Mouse (Mus musculus) B cell, adult 2 months (primary cell): ENCODE data around the gene Rnf44.

Source experiments
- DNase-seq, 2 experiments: peaks; one replicate each; pipeline ENCODE4 v3.0.0; 2022

Rnf44 gene

DNA sequence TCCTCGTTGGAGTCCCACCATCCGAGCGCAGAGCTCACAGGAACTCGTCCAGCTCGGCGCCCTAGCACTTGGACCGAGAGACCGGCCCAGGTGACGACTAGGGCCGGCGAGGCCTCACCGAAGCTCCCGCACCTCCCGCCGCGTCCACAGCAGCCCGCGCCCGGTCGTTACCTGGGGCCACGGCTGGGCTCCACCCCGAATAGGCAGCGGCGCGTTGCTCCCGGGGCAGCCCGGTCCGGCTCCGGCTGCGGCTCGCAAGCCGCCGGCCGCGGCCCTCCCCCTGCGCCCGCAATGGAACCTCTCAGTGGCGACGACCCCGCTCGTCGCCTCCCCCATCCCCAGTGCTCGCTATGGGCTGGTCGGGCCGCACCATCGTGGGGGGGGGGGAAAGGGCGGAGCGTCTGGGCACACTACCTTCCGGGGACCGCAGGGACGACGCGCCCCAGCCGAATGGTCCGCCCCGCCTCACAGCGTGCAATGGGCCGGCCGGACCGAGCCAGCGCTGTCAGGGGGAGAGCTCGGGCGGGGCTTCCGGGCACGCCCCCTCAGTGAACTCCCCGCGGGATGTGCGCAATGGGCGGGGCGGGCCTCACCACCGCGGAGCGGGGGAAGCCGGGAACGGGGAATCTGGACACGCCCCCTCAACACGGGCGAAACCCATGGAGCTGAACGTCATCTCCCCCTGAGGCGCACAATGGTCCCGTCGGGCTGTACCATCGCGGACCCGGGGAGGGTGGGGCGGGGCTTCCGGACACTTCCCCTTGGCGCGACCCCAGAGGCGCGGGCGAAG lies at the start of gene Rnf44:
Gene Rnf44, minus strand, starts transcription at position 350 of the 790 bp plus-strand sequence.
- peak; percentile 99 for DNase-seq

DNA sequence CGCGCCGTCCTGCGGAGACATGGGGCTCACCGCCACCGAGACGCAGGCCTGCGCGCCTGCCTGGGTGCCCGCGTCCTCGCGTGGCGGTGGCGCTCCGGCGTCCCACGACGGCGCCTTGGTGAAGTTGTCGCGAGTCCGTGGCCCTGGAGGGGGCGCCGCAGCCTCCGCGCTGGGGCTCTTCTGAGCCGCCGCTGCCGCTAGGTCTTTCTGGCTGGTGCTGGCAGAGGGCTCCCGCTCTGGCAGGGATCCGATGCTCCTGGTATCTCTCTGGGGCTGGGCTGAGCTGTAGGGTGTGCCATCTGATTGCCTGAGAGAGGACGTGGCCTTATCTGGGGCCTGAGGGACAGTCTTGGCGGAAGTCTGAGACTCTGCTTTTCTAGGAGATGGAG lies 44.5 kb upstream of the Rnf44 start:
- no peak for DNase-seq

DNA sequence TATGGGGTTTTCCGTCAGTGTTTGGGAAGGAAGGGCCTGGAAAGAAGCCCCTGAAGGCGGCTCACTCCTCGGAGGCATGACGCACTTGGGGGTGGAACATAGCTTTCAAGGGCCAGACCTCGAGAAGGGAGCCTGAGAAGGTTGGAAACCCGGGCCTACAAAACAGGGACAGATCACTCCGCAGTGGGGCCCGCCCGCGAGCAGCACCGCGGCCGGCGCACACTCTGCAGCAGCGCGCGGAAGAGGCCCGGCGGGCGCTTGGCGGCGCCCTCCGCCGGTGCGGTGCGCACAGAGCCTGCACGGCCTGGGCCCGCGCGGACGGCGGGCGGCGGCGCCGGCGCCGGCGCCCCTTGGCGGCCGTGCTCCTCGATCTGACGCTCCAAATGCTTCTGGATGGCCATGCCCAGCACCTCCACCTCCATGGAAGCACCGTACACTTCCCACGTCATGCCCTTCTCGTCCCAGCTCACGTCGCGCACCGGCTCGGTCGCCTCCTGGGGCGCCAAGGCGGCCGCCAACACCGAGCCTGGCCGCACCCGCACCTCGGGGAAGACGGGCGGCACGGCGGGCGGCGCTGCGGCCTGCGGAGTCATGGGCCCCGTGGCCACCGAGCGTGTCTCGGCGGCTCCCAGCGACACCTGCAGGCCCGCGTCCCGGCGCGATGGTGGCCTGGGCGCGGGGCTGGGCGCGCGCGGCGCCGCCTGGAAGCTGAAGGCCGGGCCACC lies 43.9 kb upstream of the Rnf44 start:
- DNase-seq = no peak

DNA sequence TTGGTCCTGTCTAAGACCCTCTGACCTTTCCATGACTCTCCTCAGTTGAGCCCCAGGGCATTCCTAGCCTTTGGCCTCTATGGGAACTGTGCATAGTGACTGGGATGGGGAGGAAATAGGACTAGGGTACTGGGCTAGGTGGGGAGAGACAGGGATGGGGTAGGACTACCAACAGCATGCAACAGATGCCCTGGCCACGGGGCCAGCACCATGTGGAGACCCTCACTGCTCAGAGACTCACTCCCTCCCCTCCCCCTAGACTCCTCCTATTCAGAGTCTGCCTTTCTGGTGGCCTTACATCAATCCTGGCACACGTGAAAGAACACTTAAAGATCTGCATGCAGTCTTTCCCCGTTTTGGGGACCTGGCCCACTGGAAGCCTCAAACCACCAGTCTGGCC lies 43.2 kb upstream of the Rnf44 start:
- DNase-seq = no peak

DNA sequence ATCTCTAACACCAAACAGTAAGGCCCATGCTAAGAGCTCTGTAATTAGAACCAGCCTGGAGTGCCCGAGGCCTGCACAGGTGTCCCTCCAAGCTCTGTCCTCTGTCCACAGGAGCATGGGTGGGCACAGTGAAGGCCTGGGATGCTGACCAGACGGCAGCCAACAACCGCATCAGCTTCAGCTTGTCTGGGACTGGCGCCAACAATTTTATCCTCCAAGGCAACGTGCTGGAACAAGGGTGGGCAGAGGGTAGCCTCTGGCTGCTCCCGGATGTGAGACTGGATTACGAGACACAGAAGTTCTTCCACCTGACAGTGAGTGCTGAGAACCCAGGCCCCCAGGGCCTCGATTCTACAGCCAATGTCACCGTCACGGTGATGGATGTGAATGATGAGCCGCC lies 32.4 kb upstream of the Rnf44 start:
- no peak for DNase-seq

DNA sequence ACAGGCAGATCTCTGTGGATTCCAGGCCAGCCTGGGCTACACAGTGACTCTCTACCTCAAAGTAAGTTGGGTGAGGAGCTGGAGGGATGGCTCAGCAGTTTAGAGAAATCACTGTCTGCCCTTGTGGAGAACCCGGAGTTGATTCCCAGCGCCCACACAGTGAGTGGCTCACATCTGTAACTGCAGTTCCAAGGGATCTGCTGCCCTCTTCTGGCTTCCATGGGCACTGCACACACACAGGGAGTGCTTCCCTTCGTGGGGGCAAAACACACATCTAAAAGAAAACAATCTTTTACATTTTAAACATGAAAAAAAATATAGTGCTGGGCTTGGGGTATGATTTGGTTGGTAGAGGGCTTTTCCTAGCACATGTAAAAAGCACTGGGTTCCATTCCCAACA lies 29.4 kb upstream of the Rnf44 start:
- DNase-seq = peak; percentile 10 to 12

DNA sequence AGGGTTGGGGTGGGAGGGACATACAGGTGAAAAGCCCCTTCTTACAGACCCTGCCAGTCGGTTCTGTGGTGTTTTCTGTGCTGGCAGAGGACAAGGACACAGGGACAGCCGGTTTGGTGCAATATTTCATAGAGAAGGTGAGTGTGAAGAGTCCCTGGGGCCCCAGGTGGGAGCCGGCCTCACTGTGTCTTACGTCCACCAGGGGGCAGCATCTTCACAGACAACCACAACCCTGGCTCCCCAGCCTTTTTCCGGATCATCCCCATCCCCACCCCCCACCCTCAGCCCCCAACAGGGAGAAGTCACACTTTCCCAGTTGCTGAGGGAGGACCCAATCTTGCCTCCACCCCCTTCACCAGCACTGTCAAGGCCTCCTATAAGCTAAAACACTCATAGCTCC lies 23.2 kb upstream of the Rnf44 start:
- DNase-seq = peak; percentile 76 to 78

DNA sequence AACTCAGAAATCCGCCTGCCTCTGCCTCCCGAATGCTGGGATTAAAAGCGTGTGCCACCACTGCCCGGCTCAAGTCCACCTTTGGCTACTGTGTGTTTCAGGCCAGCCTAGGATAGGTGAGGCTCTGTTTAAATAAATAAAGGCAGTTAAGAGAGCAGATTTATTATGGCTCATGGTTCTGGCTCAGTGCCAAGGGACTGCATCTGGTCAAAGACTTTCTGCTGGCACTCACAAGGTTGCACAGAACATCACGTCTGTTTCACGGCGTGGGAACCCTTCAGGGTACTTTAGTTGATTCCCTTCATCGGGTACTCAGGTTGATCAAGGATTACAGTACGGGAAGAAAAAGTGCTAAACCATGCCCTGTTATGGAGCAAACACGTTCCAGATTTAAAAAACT lies 21.3 kb upstream of the Rnf44 start:
- DNase-seq = no peak

DNA sequence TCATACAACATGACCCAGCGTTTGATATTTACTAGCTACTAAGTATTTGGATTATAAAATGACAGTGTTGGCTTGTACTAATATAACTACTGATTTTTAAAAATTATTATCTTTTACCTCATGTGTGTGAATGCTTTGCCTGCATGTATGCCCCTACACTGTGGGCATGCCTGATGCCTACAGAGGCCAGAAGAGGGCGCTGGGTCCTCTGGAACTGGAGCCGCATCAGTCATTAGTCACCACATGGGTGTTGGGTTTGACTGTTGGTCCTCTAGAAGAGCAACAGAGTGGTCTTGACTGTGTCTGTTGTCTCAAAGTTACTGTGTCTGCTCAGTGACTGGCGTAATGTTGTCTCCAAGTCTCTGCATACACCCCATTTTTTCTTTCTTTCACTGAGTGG lies 20.7 kb upstream of the Rnf44 start:
- DNase-seq = peak; percentile 21 to 29

DNA sequence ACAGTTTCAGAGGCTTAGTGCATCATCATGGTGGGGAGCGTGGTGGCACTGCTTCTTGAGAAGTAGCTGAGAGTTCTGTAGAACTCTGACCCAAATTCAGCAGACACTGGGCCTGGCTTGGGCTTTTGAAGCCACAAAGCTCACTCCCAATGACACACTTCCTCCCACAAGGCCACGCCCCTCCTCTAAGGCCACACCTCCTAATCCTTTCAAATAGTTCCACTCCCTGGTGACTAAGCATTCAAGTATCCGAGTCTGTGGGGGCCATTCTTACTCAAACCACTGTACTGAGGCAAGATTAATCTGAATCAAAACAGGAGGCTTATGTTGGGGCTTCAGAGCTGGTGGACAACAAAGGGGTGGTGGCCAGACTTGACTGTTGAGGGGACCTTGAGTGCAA lies 17.2 kb upstream of the Rnf44 start:
- no peak for DNase-seq

DNA sequence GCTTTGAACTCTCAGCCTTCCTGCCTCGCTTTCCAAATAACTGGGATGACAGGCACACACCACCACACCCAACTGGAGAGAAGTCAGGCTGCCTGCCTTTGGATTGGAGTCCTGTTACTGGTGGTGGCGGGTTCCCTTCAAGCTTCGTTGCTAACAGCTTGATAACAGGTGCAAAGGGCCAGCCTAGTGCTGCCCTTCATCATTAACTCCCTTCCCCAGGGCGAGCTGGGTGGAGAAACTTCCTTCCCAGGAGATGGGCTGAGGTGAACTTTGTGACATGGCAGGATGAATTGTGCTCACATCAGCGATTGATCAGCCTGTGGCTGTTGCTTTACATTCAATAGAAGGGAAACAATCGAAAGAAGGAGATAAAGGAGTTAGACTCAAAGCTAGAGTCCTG lies 11.2 kb upstream of the Rnf44 start:
- no peak for DNase-seq

DNA sequence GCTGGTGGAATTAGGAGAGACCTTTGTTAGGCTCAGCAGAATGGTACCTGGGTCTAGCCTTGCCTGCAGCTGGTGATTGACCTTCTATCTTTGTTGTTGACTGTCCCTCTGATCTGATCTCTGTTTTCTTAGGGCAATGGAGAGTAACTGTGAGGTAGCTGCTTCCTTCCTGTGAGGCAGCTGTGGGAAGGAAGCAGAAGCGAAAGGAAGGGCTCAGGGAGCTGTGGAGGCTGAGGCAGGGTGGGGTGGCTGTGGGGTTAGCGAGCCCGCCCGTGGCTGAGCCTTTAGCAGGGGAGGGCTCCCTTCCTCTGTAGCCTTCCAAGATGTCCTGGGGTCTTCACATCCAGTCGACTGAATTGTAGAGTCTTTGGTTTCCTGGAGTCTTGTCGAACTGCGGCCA lies 8.8 kb upstream of the Rnf44 start:
- no peak for DNase-seq

DNA sequence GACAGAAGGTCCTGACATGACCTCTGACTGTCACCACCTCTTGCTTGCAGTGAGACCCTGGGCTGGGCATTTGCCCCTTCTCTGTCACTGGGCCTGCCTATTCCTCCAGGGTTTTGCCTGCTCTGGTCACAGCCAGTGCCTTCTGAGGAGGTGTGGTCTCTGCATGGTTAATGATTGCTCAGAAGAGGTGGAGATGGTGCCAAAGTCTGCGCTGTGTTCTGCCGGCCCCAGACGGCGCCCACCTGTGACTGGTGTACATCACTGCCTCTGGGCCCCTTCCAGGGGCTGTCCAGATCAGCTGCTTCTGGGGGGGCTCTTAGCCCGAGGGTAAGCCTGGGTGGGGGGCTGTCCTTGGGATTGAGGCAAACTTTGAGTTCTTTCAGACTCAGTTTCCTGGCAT lies 7.5 kb upstream of the Rnf44 start, which contains the start of gene Cdhr2:
Gene Cdhr2, plus strand, starts transcription at position 219 of the 400 bp plus-strand sequence.
- DNase-seq = no peak

DNA sequence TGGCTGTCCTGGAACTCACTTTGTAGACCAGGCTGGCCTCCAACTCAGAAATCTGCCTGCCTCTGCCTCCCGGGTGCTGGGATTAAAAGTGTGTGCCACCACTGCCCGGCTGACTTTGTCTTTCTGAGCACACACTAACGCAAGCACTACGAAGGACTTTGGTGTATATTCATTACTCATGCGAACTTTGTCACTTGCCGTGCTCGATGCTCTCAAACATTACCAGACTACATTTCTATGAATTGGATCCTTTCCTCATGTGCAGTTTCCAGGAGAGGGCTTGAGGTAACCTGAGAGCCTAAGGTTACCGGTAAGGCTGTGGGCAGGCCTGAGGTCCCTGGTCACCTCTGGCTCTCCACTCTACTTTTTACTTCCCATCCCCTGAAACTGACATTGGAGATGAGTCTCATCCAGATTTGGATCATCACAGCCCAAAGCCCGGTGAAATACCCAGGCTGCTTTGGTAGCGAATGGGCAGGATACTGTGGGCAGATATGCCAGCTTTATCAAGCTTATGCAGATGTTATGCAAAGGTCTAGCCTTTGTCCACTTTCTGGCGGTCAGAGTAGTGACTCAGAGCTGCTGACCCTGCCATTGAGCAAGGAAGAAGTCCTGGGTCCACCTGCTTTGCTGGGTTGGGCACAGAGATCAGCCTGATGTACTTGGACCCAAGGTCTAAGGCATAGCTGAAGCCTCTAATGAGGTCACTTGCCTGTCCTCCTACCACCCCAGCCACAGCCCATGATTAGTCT lies 1.9 kb upstream of the Rnf44 start:
- DNase-seq = no peak

DNA sequence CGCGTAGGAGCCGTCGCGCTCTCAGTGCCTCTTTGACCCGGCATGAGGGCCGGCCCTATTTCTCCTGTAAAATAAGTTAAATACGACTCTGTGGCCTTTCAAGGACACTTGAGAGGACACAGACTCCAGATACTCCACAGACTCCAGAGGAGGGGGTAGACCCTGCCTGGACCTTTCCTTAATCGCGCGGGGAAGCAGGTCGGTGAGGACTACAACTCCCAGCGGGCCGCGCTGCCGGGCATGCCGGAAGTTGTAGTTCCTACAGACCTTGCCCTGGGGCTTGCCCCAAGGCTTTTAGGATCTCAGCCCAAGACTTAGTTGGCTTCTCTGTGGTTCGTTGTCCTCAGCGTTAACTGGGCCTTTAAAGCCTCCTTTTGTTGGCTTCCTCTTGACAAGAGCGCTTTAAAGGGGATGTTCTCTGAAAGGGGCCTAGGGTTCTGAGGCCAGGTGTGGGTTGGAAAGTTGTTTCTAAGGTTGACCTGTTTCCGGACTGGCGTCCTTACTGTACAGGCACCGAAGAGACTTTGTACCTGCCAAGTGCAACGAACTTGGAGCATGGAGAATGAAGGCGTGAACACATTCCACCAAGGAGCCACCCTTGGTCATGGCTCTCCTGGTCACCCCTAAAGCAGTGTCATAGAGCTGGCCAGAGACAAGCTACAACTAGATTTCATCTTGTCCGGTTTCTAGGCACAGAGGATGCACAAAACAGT lies 797 bp upstream of the Rnf44 start:
- DNase-seq = peak; percentile 90 to 92

DNA sequence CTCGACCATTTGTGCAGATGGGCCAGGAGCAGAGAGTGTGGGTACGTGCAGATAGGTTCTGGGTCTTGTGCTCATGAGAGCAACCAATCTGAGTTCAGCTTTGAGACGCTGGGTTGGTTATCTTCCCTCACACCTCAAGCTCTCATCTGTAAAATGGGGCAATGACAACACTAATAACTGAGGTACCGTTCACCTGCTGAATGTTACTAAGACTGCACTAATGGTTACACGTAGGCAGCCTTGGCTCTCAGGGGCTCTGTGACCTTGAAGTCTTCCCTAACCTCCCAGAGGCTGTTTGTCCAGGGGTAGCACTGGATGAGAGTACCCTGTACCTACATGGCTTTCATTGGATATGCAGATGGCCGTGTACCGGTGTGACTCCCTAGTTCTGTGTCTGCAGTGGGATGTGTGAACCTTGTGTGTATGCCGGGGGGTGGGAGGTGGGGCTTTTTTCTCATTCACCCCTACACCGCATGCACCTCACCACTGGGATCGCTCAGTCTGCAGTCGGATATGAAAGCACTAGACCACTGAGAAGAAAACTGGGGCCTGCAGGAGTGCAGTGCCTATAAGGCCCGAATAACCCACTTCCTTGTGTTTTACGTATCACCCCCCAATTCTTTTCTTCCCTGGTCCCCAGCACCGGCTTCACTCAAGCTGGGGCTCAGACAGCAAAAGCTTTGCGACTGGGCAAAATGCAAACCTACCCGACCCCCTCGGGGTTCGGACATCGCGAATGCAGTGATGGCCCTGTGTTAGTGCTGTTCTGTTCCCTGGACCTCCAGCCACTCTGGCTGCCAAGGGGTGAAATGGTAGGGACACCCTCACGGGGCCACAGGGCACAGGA lies 773 bp downstream of the Rnf44 start:
- no peak for DNase-seq

DNA sequence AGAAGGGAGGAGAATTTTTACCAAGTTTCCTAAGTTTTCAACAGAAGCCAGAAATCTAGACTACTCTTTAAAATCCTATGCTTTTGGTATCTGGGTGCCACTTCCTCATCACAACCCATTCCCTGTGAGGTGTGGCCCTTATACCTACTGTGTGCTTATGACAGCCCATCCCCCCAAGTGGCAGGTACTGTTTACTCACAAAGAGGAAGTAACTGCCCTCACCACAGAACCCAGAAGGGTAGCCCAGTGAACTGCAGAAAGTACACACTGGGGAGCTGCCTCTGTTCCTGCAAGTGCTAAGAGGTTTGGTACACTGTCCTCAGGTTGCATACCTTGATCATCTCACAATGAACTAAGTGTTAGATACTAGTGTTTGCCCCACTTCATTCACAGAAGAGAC lies 2.0 kb downstream of the Rnf44 start:
- peak; percentile 76 to 81 for DNase-seq

DNA sequence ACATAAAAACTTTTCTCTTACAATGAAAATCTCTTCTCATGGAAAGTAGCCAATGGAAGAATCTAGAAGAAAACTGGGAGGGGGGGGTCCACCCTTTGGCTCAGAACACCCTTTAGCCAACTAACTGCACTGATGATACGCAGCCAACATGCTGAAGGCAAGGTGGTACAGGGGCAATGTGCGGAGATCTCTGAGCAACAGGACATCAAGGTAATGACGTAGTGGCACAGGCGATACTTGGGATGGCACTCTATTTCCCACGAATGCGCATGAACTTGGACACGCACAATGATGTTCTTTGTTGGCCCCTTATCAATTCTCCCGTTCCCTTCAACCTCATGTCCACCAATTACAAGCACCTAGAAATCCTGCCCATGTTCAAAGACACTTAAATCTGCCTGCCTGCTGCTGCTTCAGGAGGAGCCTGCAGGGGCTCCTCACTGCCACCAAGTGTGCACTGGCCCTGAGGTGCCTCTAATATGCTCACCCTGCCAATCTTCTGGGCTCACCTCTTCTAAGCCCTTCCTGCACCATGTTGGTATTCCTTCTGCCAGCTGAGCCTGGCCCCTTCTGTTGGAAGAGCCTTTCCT lies 3.5 kb downstream of the Rnf44 start:
- DNase-seq = no peak

DNA sequence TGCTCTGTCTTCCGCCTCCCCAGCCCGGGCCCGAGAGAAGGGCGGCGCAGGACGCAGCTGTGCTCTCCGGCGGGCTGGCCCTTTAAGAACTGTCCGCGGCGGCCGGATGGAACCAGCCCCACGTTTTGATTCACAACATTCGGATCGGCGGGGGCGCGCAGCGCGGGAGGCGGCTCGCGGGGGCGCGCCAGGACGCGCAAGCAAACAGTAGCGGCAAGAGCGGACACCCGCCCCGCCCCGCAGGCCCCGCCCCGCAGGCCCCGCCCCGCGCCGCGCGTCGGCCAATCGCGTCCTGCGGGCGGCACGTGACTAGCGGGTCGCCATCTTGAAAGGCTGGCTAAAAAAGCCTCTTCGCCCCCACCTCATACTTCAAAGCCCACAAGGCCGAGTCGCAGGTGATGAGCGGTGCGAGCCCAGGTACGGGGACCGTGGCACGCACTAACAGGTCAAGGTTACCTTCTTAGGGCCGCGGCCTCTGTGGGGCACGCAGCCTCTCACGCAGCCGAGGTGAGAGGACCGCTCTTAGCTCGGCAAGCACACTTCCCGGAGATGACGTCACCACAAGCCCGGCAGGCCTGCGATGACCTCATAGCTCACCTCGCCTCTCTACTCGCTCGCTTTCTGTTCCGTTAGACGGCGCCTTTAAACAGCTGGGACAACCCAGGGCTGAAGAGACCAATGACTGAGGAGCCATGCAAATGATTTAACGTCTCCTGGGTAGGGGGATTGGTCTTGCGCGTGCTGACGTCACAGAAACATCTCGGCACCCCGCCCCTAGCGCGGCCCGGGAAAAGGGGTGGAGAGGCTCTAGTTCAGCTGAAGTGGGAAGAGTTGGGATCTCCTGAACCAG lies 5.9 kb downstream of the Rnf44 start:
- peak; percentile 99 for DNase-seq

DNA sequence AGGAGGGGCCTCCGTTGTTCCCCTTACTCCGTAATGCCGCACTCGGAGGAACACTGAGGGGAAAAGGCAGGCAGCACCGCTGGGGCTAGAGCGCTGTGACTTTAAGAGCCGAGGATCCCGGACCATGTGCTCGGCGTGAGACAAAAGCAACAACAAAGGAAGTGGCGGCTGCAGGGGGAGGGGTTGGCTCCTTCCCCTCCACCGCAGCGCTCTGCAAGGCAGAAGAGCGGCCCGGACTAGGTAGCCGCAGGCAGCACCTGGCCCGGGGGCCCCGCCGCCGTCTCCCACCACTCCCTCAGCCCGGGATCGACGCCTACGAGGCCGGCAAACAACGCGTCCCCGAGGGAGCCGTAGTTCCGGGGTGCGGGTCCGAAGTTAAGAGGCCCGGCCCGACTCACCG lies 6.6 kb downstream of the Rnf44 start:
- peak; percentile 87 to 88 for DNase-seq
